Mouse (Mus musculus) right cerebral cortex, adult 2 months (tissue): ENCODE measurements around the gene Rusc2.
A peak's percentile ranks its signal among the peaks of the same experiment; 100 is the strongest.

ENCODE experiments used
- DNase-seq, 2 experiments: peaks; one replicate each; pipeline ENCODE4 v3.0.0; 2021 to 2022; ENCODE audit warnings: low spot score in 2 of 2

Rusc2 gene

GRCm38 (mm10) chr4:43415221-43416070, 33.7 kb downstream of the Rusc2 start:
- DNase-seq: no peak

- DNase-seq: no peak
Observed at GRCm38 (mm10) chr4:43416071-43416490, 34.3 kb downstream of the Rusc2 start.

GRCm38 (mm10) chr4:43417269-43418062, 35.7 kb downstream of the Rusc2 start:
- no peak for DNase-seq

GRCm38 (mm10) chr4:43418450-43418849, 36.7 kb downstream of the Rusc2 start:
- no peak for DNase-seq

GRCm38 (mm10) chr4:43418973-43419656, 37.3 kb downstream of the Rusc2 start:
- no peak for DNase-seq

- DNase-seq: no peak
Observed at GRCm38 (mm10) chr4:43419801-43420281, 38.1 kb downstream of the Rusc2 start.

GRCm38 (mm10) chr4:43420305-43420704, 38.5 kb downstream of the Rusc2 start:
- peak; percentile 86 to 88 for DNase-seq

GRCm38 (mm10) chr4:43421632-43422240, 40.0 kb downstream of the Rusc2 start:
- DNase-seq: no peak

GRCm38 (mm10) chr4:43423267-43423934, 41.6 kb downstream of the Rusc2 start:
- DNase-seq: no peak

GRCm38 (mm10) chr4:43424072-43424471, 42.3 kb downstream of the Rusc2 start:
- no peak for DNase-seq

GRCm38 (mm10) chr4:43425197-43425596, 43.4 kb downstream of the Rusc2 start:
- no peak for DNase-seq

GRCm38 (mm10) chr4:43425648-43426380, 44.0 kb downstream of the Rusc2 start:
- no peak for DNase-seq

- no peak for DNase-seq
Observed at GRCm38 (mm10) chr4:43426487-43426886, 44.7 kb downstream of the Rusc2 start.

GRCm38 (mm10) chr4:43427501-43428179, 45.9 kb downstream of the Rusc2 start:
- no peak for DNase-seq

GRCm38 (mm10) chr4:43428180-43428861, 46.5 kb downstream of the Rusc2 start:
- DNase-seq: no peak

- no peak for DNase-seq
Observed at GRCm38 (mm10) chr4:43428946-43429345, 47.2 kb downstream of the Rusc2 start, which contains the start of gene Fam166b. TSS of gene Fam166b (minus strand) at chr4:43429134.

GRCm38 (mm10) chr4:43431690-43432089, 49.9 kb downstream of the Rusc2 start:
- DNase-seq: peak; percentile 83 to 85

GRCm38 (mm10) chr4:43432832-43433231, 51.1 kb downstream of the Rusc2 start:
- DNase-seq: no peak

GRCm38 (mm10) chr4:43441639-43442038, 59.9 kb downstream of the Rusc2 start, which contains the start of gene Tesk1:
TSS of gene Tesk1 (plus strand) at chr4:43441939.
- DNase-seq: no peak
